Mouse (Mus musculus): ENCODE measurements at regions not wholly inside any gene's neighbourhood (a gene's known extent, or its start where the extent isn't known, plus 50 kb on each side); places are given as distances from the start of the nearest gene placed in this dataset.

- H3K4me1 ChIP-seq (ENCODE audit: control insufficient read depth in 1 of 2, insufficient read depth in 2 of 2, low read length in 2 of 2) = no peaks in the 10 kb centered on the region
- no peak overlapping the region for H3K4me3 ChIP-seq (ENCODE audit: control insufficient read depth in 1 of 2, insufficient read depth in 1 of 2, low read depth in 2 of 2, low read length in 2 of 2)
- no peak overlapping the region for H3K9ac ChIP-seq (ENCODE audit: control insufficient read depth, low read depth, low read length, poor library complexity, severe bottlenecking)
- H3K79me2 ChIP-seq (ENCODE audit: control insufficient read depth, insufficient read depth, low read length, poor library complexity) = no peaks in the 10 kb centered on the region
- TF ChIP-seq TAL1 (IDR thresholded peaks at IDR 0.05; ENCODE audit: low read length) = no peak
- no peak for TF ChIP-seq JUND (IDR thresholded peaks at IDR 0.05; ENCODE audit: low read depth, low read length)
- TF ChIP-seq BHLHE40 (IDR thresholded peaks at IDR 0.05; ENCODE audit: borderline replicate concordance, low read depth, low read length) = no peak
- TF ChIP-seq USF2 (IDR thresholded peaks at IDR 0.05; ENCODE audit: borderline replicate concordance in 1 of 2, insufficient read depth in 1 of 2, low read depth in 1 of 2, low read length in 2 of 2) = no peak
- no peak for TF ChIP-seq GABPA (IDR thresholded peaks at IDR 0.05; ENCODE audit: low read depth, low read length)
- no peak for TF ChIP-seq EP300 (IDR thresholded peaks at IDR 0.05; ENCODE audit: low read depth in 1 of 2, low read length in 2 of 2)
- no peak for TF ChIP-seq TBP (IDR thresholded peaks at IDR 0.05; ENCODE audit: low read depth, low read length)
- TF ChIP-seq TCF12 (IDR thresholded peaks at IDR 0.05; ENCODE audit: low read depth, low read length) = no peak
- no peak for TF ChIP-seq RAD21 (IDR thresholded peaks at IDR 0.05; ENCODE audit: low read depth, low read length)
- TF ChIP-seq KAT2A (conservative IDR thresholded peaks at IDR 0.05; ENCODE audit: low read depth, low read length) = no peak
- no peak for DNase-seq (ENCODE audit: low read depth, low spot score)
- no peaks in the 10 kb centered on the region for H3K36me3 ChIP-seq (ENCODE audit: control insufficient read depth in 1 of 2, insufficient read depth in 2 of 2, low read length in 2 of 2)
- H3K27ac ChIP-seq (ENCODE audit: control insufficient read depth, low read depth, low read length) = no peak overlapping the region
- H3K27me3 ChIP-seq (ENCODE audit: control insufficient read depth in 1 of 2, insufficient read depth in 2 of 2, low read length in 2 of 2) = no peaks in the 10 kb centered on the region
- no peaks in the 10 kb centered on the region for H3K9me3 ChIP-seq (replicated peaks; ENCODE audit: insufficient read depth, low read length)
Measured at GRCm38 (mm10) chr15:63670561-63670960, 174.4 kb downstream of the Gsdmc2 start.

DNA sequence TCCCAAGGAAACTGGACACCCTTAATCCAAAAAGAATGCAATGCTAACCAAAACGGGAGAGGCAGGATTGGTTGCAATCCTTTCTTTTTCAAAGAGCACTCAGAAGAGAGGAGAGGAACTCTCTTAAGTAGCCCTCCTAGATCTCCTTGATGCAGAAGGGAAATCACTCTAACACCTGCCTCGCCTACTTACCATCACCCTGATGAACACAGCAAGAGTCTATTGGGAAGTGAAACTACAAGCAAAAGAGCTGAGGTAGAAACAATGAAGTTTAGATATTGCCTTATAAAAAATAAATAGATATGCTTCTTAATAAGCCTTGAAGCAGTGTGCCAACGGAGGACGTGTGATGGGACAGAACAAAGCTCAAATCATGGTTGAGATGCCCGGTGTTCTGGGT, 177.4 kb downstream of the Gsdmc2 start:
- DNase-seq (ENCODE audit: low read depth, low spot score) = no peak
- H3K36me3 ChIP-seq (ENCODE audit: control insufficient read depth in 1 of 2, insufficient read depth in 2 of 2, low read length in 2 of 2) = no peaks in the 10 kb centered on the region
- no peaks in the 10 kb centered on the region for H3K4me1 ChIP-seq (ENCODE audit: control insufficient read depth in 1 of 2, insufficient read depth in 2 of 2, low read length in 2 of 2)

GRCm38 (mm10) chr15:63665517-63665916, 179.5 kb downstream of the Gsdmc2 start:
- H3K9me3 ChIP-seq (replicated peaks; ENCODE audit: insufficient read depth, low read length) = no peaks in the 10 kb centered on the region
- DNase-seq (ENCODE audit: low read depth, low spot score) = no peak
- no peak overlapping the region for H3K9ac ChIP-seq (ENCODE audit: control insufficient read depth, low read depth, low read length, poor library complexity, severe bottlenecking)
- no peaks in the 10 kb centered on the region for H3K79me2 ChIP-seq (ENCODE audit: control insufficient read depth, insufficient read depth, low read length, poor library complexity)
- H3K27ac ChIP-seq (ENCODE audit: control insufficient read depth, low read depth, low read length) = no peak overlapping the region
- no peaks in the 10 kb centered on the region for H3K4me1 ChIP-seq (ENCODE audit: control insufficient read depth in 1 of 2, insufficient read depth in 2 of 2, low read length in 2 of 2)
- no peak overlapping the region for H3K4me3 ChIP-seq (ENCODE audit: control insufficient read depth in 1 of 2, insufficient read depth in 1 of 2, low read depth in 2 of 2, low read length in 2 of 2)
- no peak for TF ChIP-seq NRF1 (IDR thresholded peaks at IDR 0.05; ENCODE audit: insufficient read depth, low read depth, low read length, poor library complexity, severe bottlenecking)
- no peak for TF ChIP-seq ZNF384 (IDR thresholded peaks at IDR 0.05; ENCODE audit: low read depth, low read length)
- no peak for TF ChIP-seq USF1 (IDR thresholded peaks at IDR 0.05; ENCODE audit: low read depth, low read length)
- TF ChIP-seq SIN3A (IDR thresholded peaks at IDR 0.05; ENCODE audit: low read length) = no peak
- TF ChIP-seq KAT2A (conservative IDR thresholded peaks at IDR 0.05; ENCODE audit: low read depth, low read length) = no peak
- TF ChIP-seq MYC (IDR thresholded peaks at IDR 0.05; ENCODE audit: low read depth, low read length) = no peak
- no peak for TF ChIP-seq RAD21 (IDR thresholded peaks at IDR 0.05; ENCODE audit: low read depth, low read length)
- no peak for TF ChIP-seq CTCF (IDR thresholded peaks at IDR 0.05 in 2 of 3, conservative IDR thresholded peaks at IDR 0.05 in 1 of 3; ENCODE audit: control insufficient read depth in 1 of 3, insufficient read depth in 1 of 3, low read depth in 2 of 3, low read length in 3 of 3, poor library complexity in 1 of 3, severe bottlenecking in 1 of 3)
- TF ChIP-seq CHD1 (IDR thresholded peaks at IDR 0.05; ENCODE audit: low read depth, low read length) = no peak
- TF ChIP-seq MAX (IDR thresholded peaks at IDR 0.05; ENCODE audit: low read length) = no peak
- no peak for TF ChIP-seq HCFC1 (IDR thresholded peaks at IDR 0.05; ENCODE audit: low read depth, low read length)
- no peak for TF ChIP-seq SMC3 (IDR thresholded peaks at IDR 0.05; ENCODE audit: low read depth, low read length)
- TF ChIP-seq E2F4 (IDR thresholded peaks at IDR 0.05; ENCODE audit: borderline replicate concordance, low read depth, low read length) = no peak
- TF ChIP-seq ZMIZ1 (IDR thresholded peaks at IDR 0.05; ENCODE audit: low read depth, low read length) = no peak
- H3K27me3 ChIP-seq (ENCODE audit: control insufficient read depth in 1 of 2, insufficient read depth in 2 of 2, low read length in 2 of 2) = no peaks in the 10 kb centered on the region
- H3K36me3 ChIP-seq (ENCODE audit: control insufficient read depth in 1 of 2, insufficient read depth in 2 of 2, low read length in 2 of 2) = no peaks in the 10 kb centered on the region

More for the DNA sequence above, 177.4 kb downstream of the Gsdmc2 start:
- Histone ChIP-seq H3K27me3 (ENCODE audit: control insufficient read depth in 1 of 2, insufficient read depth in 2 of 2, low read length in 2 of 2) (no peaks in the 10 kb centered on the region), H3K27ac (ENCODE audit: control insufficient read depth, low read depth, low read length) (no peak overlapping the region), H3K79me2 (ENCODE audit: control insufficient read depth, insufficient read depth, low read length, poor library complexity) (no peaks in the 10 kb centered on the region), H3K9ac (ENCODE audit: control insufficient read depth, low read depth, low read length, poor library complexity, severe bottlenecking) (no peak overlapping the region), H3K9me3 (replicated peaks; ENCODE audit: insufficient read depth, low read length) (no peaks in the 10 kb centered on the region), H3K4me3 (ENCODE audit: control insufficient read depth in 1 of 2, insufficient read depth in 1 of 2, low read depth in 2 of 2, low read length in 2 of 2) (no peak overlapping the region)
- TF ChIP-seq POLR2AphosphoS2 (IDR thresholded peaks at IDR 0.05; ENCODE audit: low read length) = no peak
